Mouse (Mus musculus) heart, postnatal 4 days (tissue): ENCODE results near the gene Slc27a5. TPM values are rescaled to one million over a fixed set of nuclear protein-coding genes. Genes with fewer than 3 reads are reported as not detected.
A peak's percentile ranks its signal among the peaks of the same experiment; 100 is the strongest.

Source experiments
- DNase-seq: peaks from one replicate; pipeline ENCODE4 v3.0.0; 2021
- total RNA-seq, 2 experiments: library from RNA; stranded (reverse); gene quantifications; 2 replicates each; pipeline ENCODE4 v1.2.3; 2021

Slc27a5 gene
- not detected for total RNA-seq

DNA sequence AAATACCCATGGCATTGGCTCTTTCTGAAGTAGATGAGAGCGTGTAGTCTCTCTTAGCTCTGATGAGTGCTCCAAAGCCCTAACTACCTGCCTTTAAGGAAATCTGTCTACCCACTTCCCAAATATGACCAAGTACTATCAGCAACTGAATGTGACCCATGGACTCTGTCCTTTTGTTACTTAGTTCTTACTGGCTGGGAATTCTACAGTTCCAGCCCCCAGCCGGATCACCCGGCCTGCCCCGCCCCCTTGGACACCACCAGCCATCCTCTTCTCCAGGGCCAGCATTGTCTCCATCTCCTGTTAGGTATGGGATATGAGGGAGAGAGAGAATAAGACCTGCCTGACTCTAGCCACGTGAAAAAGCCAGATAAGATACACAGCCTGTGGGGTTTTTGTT lies at the start of gene Slc27a5:
Gene Slc27a5, minus strand, starts transcription at position 140 of the 400 bp plus-strand sequence.
- DNase-seq, result no peak

- DNase-seq, result peak; percentile 80
Observed at GRCm38 (mm10) chr7:13046084-13046483, 48.1 kb upstream of the Slc27a5 start.

DNA sequence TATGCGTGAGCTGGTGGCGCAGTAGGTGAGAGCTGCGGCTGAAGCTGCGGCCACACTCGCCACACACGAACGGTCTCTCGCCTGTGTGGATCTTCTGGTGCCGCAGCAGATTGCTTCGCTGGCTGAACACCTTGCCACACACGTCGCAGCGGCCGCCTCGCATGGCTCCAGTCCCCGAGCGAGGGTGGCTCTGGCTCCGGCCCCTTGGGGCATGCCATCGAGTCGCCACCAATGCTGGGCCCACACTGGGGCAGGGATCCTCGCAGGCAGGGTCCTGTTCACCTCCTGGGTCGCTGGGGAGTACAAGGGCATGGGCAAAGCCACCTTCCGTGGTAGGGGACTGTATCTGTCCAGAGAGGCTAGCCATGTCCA lies 46.2 kb upstream of the Slc27a5 start:
- no peak for DNase-seq

DNA sequence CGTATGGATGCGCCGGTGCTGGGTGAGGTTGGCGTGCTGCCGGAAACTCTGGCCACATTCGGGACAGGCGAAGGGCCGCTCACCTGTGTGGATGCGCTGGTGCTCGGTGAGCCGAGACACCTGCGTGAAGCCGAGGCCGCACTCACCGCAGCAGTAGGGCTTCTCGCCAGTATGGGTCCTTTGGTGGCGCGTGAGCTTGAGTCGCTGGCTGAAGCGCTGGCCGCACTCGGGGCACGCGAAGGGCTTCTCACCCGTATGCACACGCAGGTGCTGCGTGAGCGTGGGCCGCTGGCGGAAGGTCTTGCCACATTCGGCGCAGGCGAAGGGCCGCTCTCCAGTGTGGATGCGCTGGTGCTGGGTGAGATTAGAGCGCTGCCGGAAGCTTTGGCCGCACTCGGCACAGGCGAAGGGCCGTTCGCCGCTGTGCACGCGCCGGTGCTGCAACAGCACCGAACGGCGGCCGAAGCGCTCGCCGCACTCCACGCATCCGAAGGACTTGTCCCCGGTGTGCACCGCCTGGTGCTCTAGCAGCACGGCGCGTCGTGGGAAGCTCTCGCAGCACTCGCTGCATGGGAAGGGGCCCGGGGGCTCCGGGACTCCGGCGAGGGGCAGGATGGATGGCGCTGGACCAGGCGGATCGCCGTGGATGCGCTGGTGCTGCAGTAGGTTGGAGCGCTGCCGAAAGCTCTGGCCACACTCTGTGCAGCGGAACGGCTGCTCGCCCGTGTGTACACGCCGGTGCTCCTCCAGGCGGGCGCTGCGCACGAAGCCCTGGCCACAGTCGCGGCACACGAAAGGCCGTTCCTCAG lies 45.7 kb upstream of the Slc27a5 start:
- peak; percentile 36 for DNase-seq

DNA sequence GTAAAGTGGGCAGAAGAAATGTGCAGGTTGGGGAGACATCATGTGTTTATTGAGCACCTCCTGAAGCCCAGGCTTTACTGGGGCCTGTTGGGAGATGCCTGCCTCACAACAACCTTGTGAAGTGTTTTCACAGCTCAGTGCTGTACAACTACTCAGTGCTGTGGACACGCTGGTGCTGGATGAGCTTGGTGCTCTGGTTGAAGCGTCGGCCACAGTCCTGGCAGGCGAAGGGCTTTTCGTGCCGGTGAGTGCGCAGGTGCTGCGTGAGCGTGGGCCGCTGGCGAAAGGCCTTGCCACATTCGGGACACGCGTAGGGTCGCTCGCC lies 45.1 kb upstream of the Slc27a5 start:
- DNase-seq, result no peak

- DNase-seq, result no peak
Observed at GRCm38 (mm10) chr7:13042511-13042910, 44.5 kb upstream of the Slc27a5 start.

DNA sequence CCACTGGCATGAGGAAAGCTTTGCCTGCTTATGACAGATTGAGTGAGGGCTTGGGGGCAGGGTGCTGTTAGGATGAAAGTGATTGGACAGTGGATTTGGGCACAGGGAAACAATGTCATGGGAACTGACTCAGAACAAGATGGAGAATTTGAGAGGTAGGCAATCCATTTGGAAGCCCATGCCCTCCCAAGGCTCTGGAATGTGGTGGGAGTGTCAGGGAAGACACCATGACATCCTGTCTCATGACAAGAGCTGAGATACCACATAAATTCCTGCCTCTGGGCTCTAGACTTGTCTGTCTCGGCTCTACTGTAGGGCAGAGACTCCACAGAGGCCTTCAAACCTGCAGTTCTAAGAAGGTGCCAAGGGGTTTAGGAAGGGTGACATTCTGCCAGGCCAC lies 43.3 kb upstream of the Slc27a5 start:
- no peak for DNase-seq

GRCm38 (mm10) chr7:13039181-13039580 lies 41.2 kb upstream of the Slc27a5 start:
- DNase-seq, result no peak

- DNase-seq, result no peak
Observed at GRCm38 (mm10) chr7:13038621-13039169, 40.7 kb upstream of the Slc27a5 start.

DNA sequence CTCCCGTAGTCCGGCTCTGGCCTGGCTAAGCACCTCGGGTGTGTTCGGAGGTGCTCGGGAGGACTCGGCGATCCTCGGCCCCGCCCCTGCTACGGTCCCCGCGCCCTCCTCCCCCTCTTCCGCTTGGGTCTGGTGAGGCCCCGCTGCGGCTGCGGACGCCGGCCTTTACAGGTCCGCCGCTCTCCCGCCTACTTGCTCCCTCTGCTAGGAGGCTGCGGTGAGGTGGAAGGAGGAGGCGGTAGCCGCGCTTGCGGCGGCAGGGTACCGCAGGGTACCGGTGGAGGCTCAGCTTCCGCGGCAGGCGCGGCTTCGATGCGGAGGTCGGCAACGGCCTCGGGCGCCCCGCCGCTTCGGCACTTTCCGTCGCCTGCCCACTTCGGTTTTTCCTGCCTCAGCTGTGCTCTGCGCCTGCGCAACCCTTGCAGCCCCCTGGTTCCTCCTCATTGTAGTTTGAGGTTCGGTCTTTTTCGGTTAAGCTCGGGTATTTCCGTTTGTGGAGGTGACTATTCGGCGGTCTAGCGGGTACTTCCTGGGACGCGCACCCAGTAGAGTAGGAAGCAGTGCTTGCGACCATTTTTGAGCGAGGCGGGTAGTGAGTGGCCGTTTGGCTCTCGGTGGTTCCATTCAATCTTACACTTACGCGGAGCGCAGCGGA lies 40.0 kb upstream of the Slc27a5 start, which contains the start of gene Ube2m:
Gene Ube2m, minus strand, starts transcription at position 375 of the 655 bp plus-strand sequence.
- DNase-seq, result peak; percentile 99

DNA sequence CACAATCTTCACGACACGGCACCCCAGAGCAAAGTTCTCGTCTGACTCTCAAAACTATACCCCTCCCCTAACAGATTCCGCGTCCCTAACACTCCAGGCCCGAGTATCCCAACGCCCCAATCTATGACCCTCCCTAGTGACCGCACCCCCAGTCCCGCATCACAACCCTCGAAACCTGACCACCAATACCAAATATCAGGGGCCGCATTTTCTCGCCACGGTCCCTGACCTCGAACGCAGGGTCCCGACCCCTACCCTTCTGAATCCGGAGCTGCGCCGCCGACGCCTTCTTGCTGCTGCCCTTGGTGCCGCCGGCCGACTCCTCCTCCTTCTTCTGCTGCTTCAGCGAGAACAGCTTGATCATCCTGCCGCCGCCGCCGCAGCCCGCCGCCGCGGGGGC lies 39.4 kb upstream of the Slc27a5 start:
- DNase-seq, result no peak

DNA sequence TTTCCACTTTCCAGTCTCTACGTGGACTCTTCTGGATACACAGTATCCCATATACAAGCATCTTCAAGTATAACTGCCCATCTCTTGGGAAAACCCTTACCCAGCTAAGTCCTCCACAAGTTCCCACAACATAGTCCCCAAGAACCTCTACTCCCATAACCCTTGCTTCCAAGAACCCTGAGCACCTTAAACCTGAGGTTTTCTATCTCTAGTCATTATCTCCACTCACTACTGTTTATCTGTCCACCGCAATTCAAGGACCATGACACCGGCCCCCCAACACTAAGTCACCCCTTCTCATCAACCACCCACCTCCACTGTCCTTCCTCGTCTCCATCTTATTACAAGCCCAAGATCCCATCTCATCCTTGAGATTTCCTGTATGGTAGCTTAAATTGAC lies 38.8 kb upstream of the Slc27a5 start:
- DNase-seq, result no peak

- DNase-seq, result no peak
Observed at GRCm38 (mm10) chr7:13035211-13035855, 37.3 kb upstream of the Slc27a5 start.

DNA sequence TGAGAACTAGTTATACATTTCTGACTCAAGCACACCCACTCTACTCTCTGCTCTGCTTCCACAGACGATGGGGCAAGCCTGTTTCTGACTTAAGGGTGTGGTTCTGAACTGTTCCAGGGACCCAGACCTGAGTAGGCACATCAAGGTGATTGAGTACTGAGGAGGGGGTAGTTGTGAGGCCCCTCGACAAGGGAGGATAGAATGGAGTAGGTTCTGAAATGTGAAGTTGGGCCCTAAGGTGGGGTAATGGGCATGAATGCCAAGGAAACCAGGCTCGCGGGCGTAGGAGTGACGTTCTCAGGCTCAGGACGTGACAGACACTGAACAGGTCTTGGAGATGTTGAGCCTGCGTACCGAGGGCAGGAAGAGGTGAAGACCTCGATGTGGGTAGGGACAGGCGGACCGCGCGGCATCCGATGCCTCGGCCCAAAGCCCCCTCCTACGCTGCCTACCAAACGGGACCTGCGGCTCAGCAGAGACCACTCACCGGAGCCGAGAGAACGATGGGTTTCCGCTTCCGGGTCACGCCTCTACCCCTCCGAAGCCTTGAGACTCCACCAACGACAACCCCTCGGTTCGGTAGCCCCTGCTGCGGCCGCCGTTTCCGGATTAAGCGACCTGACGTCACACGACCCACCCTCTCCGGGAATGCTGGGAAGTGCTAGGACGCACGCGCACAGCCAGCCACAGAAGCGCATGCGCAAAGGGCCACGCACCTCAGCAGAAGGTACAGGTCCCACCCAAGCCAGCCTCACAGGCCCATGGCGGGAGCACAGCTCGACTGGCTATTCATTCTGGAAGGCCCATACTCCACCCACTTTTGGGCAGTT lies 36.4 kb upstream of the Slc27a5 start, which contains the start of gene Chmp2a:
Gene Chmp2a, minus strand, starts transcription at position 660 of the 830 bp plus-strand sequence.
- peak; percentile 98 for DNase-seq

GRCm38 (mm10) chr7:13033451-13034147 lies 35.6 kb upstream of the Slc27a5 start:
- no peak for DNase-seq

GRCm38 (mm10) chr7:13032541-13032940 lies 34.5 kb upstream of the Slc27a5 start:
- no peak for DNase-seq

DNA sequence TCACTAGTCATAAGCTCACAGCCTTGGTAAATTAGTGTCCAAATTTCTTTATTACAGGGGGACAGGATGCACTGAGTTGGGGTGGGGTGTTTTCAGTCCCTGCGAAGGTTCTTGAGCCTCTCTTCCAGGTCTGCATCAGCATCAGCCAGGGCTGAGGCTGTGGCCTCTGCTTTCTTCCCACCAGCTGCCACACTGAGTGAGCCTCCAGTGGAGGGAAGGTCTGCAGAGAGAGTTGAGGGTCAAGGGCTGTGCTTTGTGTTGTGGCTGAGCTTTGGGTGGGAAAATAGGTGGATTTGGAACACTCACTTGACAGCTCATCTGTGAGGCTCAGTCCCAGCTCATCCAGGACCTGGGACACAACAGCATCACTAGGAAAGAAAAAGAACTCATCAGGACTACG lies 34.0 kb upstream of the Slc27a5 start:
- DNase-seq, result no peak

- DNase-seq, result peak; percentile 43
Observed at GRCm38 (mm10) chr7:13031069-13031468, 33.1 kb upstream of the Slc27a5 start.

DNA sequence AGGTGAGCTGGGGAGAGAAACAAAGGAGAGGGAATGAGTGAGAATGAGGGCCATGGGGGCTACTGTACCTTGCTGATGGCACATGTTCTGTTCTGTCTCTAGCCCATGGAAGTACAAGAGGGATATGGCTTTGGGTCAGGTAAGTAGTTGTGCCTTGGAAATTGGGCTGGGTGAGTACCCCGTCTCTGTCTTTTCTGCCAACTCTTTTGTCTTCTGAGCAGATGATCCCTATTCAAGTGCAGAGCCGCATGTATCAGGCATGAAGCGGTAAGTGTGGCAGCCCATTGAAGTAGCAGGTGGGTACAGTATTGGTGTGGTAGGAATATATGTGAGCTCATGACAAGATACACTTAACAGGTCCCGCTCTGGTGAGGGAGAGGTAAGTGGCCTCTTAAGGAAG lies 31.0 kb upstream of the Slc27a5 start:
- DNase-seq, result no peak

GRCm38 (mm10) chr7:13025511-13026112 lies 27.6 kb upstream of the Slc27a5 start:
- no peak for DNase-seq

DNA sequence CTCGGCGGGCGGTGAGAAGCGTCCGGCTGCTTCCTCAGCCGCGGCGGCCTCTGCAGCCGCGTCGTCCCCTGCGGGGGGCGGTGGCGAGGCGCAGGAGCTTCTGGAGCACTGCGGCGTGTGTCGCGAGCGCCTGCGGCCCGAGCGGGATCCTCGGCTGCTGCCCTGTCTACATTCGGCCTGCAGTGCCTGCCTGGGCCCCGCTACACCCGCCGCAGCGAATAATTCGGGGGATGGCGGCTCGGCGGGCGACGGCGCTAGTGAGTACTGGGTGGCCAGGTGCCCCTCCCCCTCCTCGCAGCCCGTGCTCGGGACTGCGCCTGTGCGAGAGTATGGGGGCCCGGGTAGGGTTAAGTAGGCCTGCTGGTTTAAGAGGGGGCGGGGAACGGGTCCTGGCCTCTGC lies 26.8 kb upstream of the Slc27a5 start:
- DNase-seq, result peak; percentile 87
